Mouse (Mus musculus) lung, embryonic 16.5 days (tissue): ENCODE measurements at regions not wholly inside any gene's neighbourhood (a gene's known extent, or its start where the extent isn't known, plus 50 kb on each side); places are given as distances from the start of the nearest gene placed in this dataset.

ENCODE experiments used
- ATAC-seq: fragments of 200-750 bp; cut with Nextera tagmentation; 2 replicates; pipeline ENCODE4 v1.8.0; 2017; ENCODE audit warnings: low read depth, mild to moderate bottlenecking, moderate library complexity
- H3K27ac ChIP-seq: fragments of 300-500 bp; sonication (generic); 2 replicates; pipeline ENCODE4 v1.5.1; 2014; ENCODE audit warnings: mild to moderate bottlenecking, control low read depth, low read length
- H3K27me3 ChIP-seq: fragments of 300-500 bp; sonication (generic); 2 replicates; pipeline ENCODE4 v1.6.1; 2014; ENCODE audit warnings: low read depth, low read length, mixed read lengths; ENCODE audit not compliant: control insufficient read depth, insufficient read depth
- H3K36me3 ChIP-seq: fragments of 300-500 bp; sonication (generic); 2 replicates; pipeline ENCODE4 v1.6.1; 2014; ENCODE audit warnings: low read length; ENCODE audit not compliant: control insufficient read depth, insufficient read depth
- H3K4me1 ChIP-seq: fragments of 300-500 bp; sonication (generic); replicated peaks from 2 replicates; pipeline ENCODE4 v1.6.1; 2014; ENCODE audit warnings: low read length, mixed read lengths; ENCODE audit not compliant: control insufficient read depth, insufficient read depth
- H3K4me2 ChIP-seq: fragments of 300-500 bp; sonication (generic); 2 replicates; pipeline ENCODE4 v1.6.1; 2014; ENCODE audit warnings: low read depth, low read length, control low read depth
- H3K4me3 ChIP-seq: fragments of 300-500 bp; sonication (generic); 2 replicates; pipeline ENCODE4 v1.5.1; 2014; ENCODE audit warnings: mild to moderate bottlenecking, low read length, control low read depth
- H3K9ac ChIP-seq: fragments of 300-500 bp; sonication (generic); 2 replicates; pipeline ENCODE4 v1.6.1; 2014; ENCODE audit warnings: low read length, control low read depth
- H3K9me3 ChIP-seq: fragments of 300-500 bp; sonication (generic); 2 replicates; pipeline ENCODE4 v1.6.1; 2016; ENCODE audit warnings: low read length; ENCODE audit not compliant: control insufficient read depth
- WGBS: fragments of 180-500 bp; shearing (Covaris S2); extraction: QIAGEN DNeasy Blood & Tissue Kit; methylation state at CpG from one replicate; pipeline ENCODE4 v1.1.7; 2014; 5-methylcytosine and 5-hydroxymethylcytosine counted together

- no peak overlapping the region for H3K27ac ChIP-seq
- WGBS: 53% methylated on average over 19 of the region's 19 CpGs
- no peaks in the 10 kb centered on the region for H3K27me3 ChIP-seq
- no peak for ATAC-seq
- no peak overlapping the region for H3K4me3 ChIP-seq
- no peak overlapping the region for H3K4me2 ChIP-seq
- no peaks in the 10 kb centered on the region for H3K4me1 ChIP-seq
- H3K9ac ChIP-seq: no peak overlapping the region
- H3K36me3 ChIP-seq: no peaks in the 10 kb centered on the region
- no peaks in the 10 kb centered on the region for H3K9me3 ChIP-seq
Observed at GRCm38 (mm10) chr8:112427721-112428389, 142.0 kb upstream of the Cntnap4 start.

GRCm38 (mm10) chr8:112411968-112412367, 157.9 kb upstream of the Cntnap4 start:
- Histone ChIP-seq H3K4me3 (no peak overlapping the region), H3K4me1 (no peaks in the 10 kb centered on the region), H3K9me3 (no peaks in the 10 kb centered on the region), H3K4me2 (no peak overlapping the region), H3K36me3 (no peaks in the 10 kb centered on the region), H3K27me3 (no peaks in the 10 kb centered on the region), H3K9ac (no peak overlapping the region), H3K27ac (no peak overlapping the region)
- ATAC-seq: no peak
- WGBS: 84% methylated on average over 5 of the region's 5 CpGs

GRCm38 (mm10) chr8:112411213-112411612, 158.6 kb upstream of the Cntnap4 start:
- no peak overlapping the region for H3K4me3 ChIP-seq
- no peaks in the 10 kb centered on the region for H3K9me3 ChIP-seq
- no peak overlapping the region for H3K4me2 ChIP-seq
- H3K4me1 ChIP-seq: no peaks in the 10 kb centered on the region
- ATAC-seq: no peak
- H3K27me3 ChIP-seq: no peaks in the 10 kb centered on the region
- H3K27ac ChIP-seq: no peak overlapping the region
- 23% methylated on average over 6 of the region's 6 CpGs for WGBS
- H3K36me3 ChIP-seq: no peaks in the 10 kb centered on the region
- no peak overlapping the region for H3K9ac ChIP-seq

GRCm38 (mm10) chr8:112408211-112408735, 161.6 kb upstream of the Cntnap4 start:
- no peak overlapping the region for H3K4me2 ChIP-seq
- H3K9ac ChIP-seq: no peak overlapping the region
- no peaks in the 10 kb centered on the region for H3K9me3 ChIP-seq
- no peak overlapping the region for H3K27ac ChIP-seq
- no peaks in the 10 kb centered on the region for H3K4me1 ChIP-seq
- ATAC-seq: no peak
- WGBS: 81% methylated on average over 9 of the region's 9 CpGs
- no peaks in the 10 kb centered on the region for H3K36me3 ChIP-seq
- H3K27me3 ChIP-seq: no peaks in the 10 kb centered on the region
- no peak overlapping the region for H3K4me3 ChIP-seq

GRCm38 (mm10) chr8:112404087-112404486, 165.8 kb upstream of the Cntnap4 start:
- no peak overlapping the region for H3K9ac ChIP-seq
- ATAC-seq: no peak
- 0% methylated on average over 2 of the region's 2 CpGs for WGBS
- no peaks in the 10 kb centered on the region for H3K4me1 ChIP-seq
- H3K27ac ChIP-seq: no peak overlapping the region
- H3K4me3 ChIP-seq: no peak overlapping the region
- H3K27me3 ChIP-seq: no peaks in the 10 kb centered on the region
- no peaks in the 10 kb centered on the region for H3K9me3 ChIP-seq
- H3K4me2 ChIP-seq: no peak overlapping the region
- H3K36me3 ChIP-seq: no peaks in the 10 kb centered on the region

- Histone ChIP-seq H3K27ac (no peak overlapping the region), H3K4me1 (no peaks in the 10 kb centered on the region), H3K9ac (no peak overlapping the region), H3K36me3 (no peaks in the 10 kb centered on the region), H3K9me3 (no peaks in the 10 kb centered on the region), H3K27me3 (no peaks in the 10 kb centered on the region), H3K4me3 (no peak overlapping the region), H3K4me2 (no peak overlapping the region)
- no peak for ATAC-seq
- 32% methylated on average over 2 of the region's 2 CpGs for WGBS
Observed at GRCm38 (mm10) chr8:112397438-112397837, 172.4 kb upstream of the Cntnap4 start.

GRCm38 (mm10) chr8:112390108-112390507, 179.7 kb upstream of the Cntnap4 start:
- Histone ChIP-seq H3K4me2 (no peak overlapping the region), H3K36me3 (no peaks in the 10 kb centered on the region), H3K4me3 (no peak overlapping the region), H3K9ac (no peak overlapping the region), H3K27ac (no peak overlapping the region), H3K4me1 (no peaks in the 10 kb centered on the region), H3K9me3 (no peaks in the 10 kb centered on the region), H3K27me3 (no peaks in the 10 kb centered on the region)
- 78% methylated on average over 4 of the region's 4 CpGs for WGBS
- no peak for ATAC-seq

- H3K27me3 ChIP-seq: no peaks in the 10 kb centered on the region
- 26% methylated on average over 5 of the region's 5 CpGs for WGBS
- H3K4me2 ChIP-seq: no peak overlapping the region
- no peaks in the 10 kb centered on the region for H3K4me1 ChIP-seq
- H3K9ac ChIP-seq: no peak overlapping the region
- H3K4me3 ChIP-seq: no peak overlapping the region
- H3K9me3 ChIP-seq: 0 out of 2 replicates have a peak, but pooled peaks cover 2% of the 10 kb centered on the region
- H3K27ac ChIP-seq: no peak overlapping the region
- H3K36me3 ChIP-seq: no peaks in the 10 kb centered on the region
- ATAC-seq: no peak
Observed at GRCm38 (mm10) chr8:112348323-112348722, 221.5 kb upstream of the Cntnap4 start.

GRCm38 (mm10) chr8:112333171-112333570, 236.7 kb upstream of the Cntnap4 start:
- no peaks in the 10 kb centered on the region for H3K27me3 ChIP-seq
- WGBS: 50% methylated on average over 11 of the region's 11 CpGs

More at GRCm38 (mm10) chr8:112333171-112333570, 236.7 kb upstream of the Cntnap4 start:
- Histone ChIP-seq H3K9ac (no peak overlapping the region), H3K9me3 (no peaks in the 10 kb centered on the region), H3K4me2 (no peak overlapping the region), H3K4me3 (no peak overlapping the region), H3K4me1 (no peaks in the 10 kb centered on the region), H3K36me3 (no peaks in the 10 kb centered on the region), H3K27ac (no peak overlapping the region)
- ATAC-seq: no peak
